Mouse (Mus musculus) lung, embryonic 14.5 days (tissue): ENCODE measurements around the gene Gper1. TPM values are rescaled to one million over a fixed set of nuclear protein-coding genes. Genes with fewer than 3 reads are reported as not detected.

Source experiments
- ATAC-seq: fragments of 200-750 bp; cut with Nextera tagmentation; 2 replicates; pipeline ENCODE4 v1.8.0; 2017; ENCODE audit warnings: mild to moderate bottlenecking, moderate TSS enrichment, moderate library complexity; ENCODE audit not compliant: insufficient read depth
- DNase-seq: peaks from one replicate; pipeline ENCODE4 v3.0.0-alpha.2; 2015
- H3K27ac ChIP-seq: fragments of 300-500 bp; sonication (generic); 2 replicates; pipeline ENCODE4 v1.5.1; 2014; ENCODE audit warnings: low read depth, mild to moderate bottlenecking, moderate library complexity
- H3K27me3 ChIP-seq: fragments of 300-500 bp; sonication (generic); 2 replicates; pipeline ENCODE4 v1.6.1; 2014; ENCODE audit warnings: low read length, control low read depth; ENCODE audit not compliant: insufficient read depth
- H3K36me3 ChIP-seq: fragments of 300-500 bp; sonication (generic); 2 replicates; pipeline ENCODE4 v1.6.1; 2014; ENCODE audit warnings: control low read depth; ENCODE audit not compliant: insufficient read depth
- H3K4me1 ChIP-seq: fragments of 300-500 bp; sonication (generic); 2 replicates; pipeline ENCODE4 v1.6.1; 2014; ENCODE audit warnings: antibody characterized with exemption, control low read depth; ENCODE audit not compliant: insufficient read depth
- H3K4me2 ChIP-seq: fragments of 300-500 bp; sonication (generic); 2 replicates; pipeline ENCODE4 v1.6.1; 2014; ENCODE audit warnings: mild to moderate bottlenecking
- H3K4me3 ChIP-seq: fragments of 300-500 bp; sonication (generic); 2 replicates; pipeline ENCODE4 v1.5.1; 2014; ENCODE audit warnings: low read depth, low read length
- H3K9ac ChIP-seq: fragments of 300-500 bp; sonication (generic); 2 replicates; pipeline ENCODE4 v1.6.1; 2014
- H3K9me3 ChIP-seq: fragments of 300-500 bp; sonication (generic); 2 replicates; pipeline ENCODE4 v1.6.1; 2016; ENCODE audit warnings: low read depth, low read length, control low read depth
- CTCF ChIP-seq: IDR thresholded peaks from 2 replicates; pipeline ENCODE4 v1.5.1; 2016; ENCODE audit warnings: antibody characterized with exemption, low read depth
- WGBS: fragments of 180-500 bp; shearing (Covaris S2); extraction: QIAGEN DNeasy Blood & Tissue Kit; methylation state at CpG from one replicate; pipeline ENCODE4 v1.1.7; 2014; 5-methylcytosine and 5-hydroxymethylcytosine counted together
- polyA plus RNA-seq: library from polyadenylated mRNA; unstranded; fragments of >200 nt; fragmentation: Nextera tagmentation; extraction: Ambion mirVana; gene quantifications from 2 replicates; pipeline ENCODE4 v1.2.1, GENCODE M21; 2014

Gper1 gene
- polyA plus RNA-seq, 1 experiment from 2014 or later, result 5.5 TPM

- 85% methylated on average over 9 of the region's 9 CpGs for WGBS
- Histone ChIP-seq H3K4me3 (no peak overlapping the region), H3K4me1 (peaks cover 9% of the 10 kb centered on the region; the same call in 1 of the 2 replicates), H3K27me3 (no peaks in the 10 kb centered on the region), H3K36me3 (0 out of 2 replicates have a peak, but pooled peaks cover 3% of the 10 kb centered on the region), H3K4me2 (no peak overlapping the region), H3K9me3 (no peaks in the 10 kb centered on the region), H3K27ac (no peak overlapping the region), H3K9ac (no peak overlapping the region)
- TF ChIP-seq CTCF, result no peak
- ATAC-seq (no peak), DNase-seq (no peak)
Observed at GRCm38 (mm10) chr5:139427001-139427400, 4.0 kb downstream of the Gper1 start.

- no peak for TF ChIP-seq CTCF
- Histone ChIP-seq H3K36me3 (0 out of 2 replicates have a peak, but pooled peaks cover 3% of the 10 kb centered on the region), H3K27ac (no peak overlapping the region), H3K4me1 (peaks cover 8% of the 10 kb centered on the region; the same call in 1 of the 2 replicates), H3K27me3 (no peaks in the 10 kb centered on the region), H3K9me3 (no peaks in the 10 kb centered on the region), H3K4me3 (no peak overlapping the region), H3K4me2 (no peak overlapping the region), H3K9ac (no peak overlapping the region)
- DNase-seq, result peak; percentile 78
- no peak for ATAC-seq
- 57% methylated on average over 9 of the region's 9 CpGs for WGBS
Observed at GRCm38 (mm10) chr5:139427989-139428388, 5.0 kb downstream of the Gper1 start.

DNA sequence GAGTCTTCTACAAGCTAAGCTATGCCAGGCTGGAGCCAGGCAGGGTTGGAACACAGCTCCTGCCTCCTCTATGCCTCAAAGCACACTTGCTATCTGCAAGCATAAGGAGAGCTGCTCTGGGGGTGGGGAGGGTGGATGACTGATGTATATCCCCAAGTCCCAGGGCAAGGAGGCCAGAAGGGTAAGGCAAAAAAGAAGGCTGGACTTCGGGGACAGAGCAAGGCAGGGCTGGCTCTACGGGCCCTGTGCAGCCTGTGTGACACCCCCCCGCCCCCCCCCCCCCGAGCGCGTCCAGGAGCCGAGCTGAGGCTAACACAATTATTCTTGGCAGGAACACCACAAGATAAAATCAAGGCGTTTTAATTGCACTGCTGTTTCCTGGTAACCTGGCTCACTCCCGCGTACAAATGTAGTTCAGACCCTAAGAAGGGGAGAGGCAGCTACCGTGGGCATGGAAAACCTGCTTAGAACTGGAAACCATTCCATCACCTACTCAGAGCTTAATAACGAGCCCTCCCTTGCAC is 6.9 kb downstream of the Gper1 start:
- ATAC-seq, result no peak
- no peak for TF ChIP-seq CTCF
- Histone ChIP-seq H3K4me3 (no peak overlapping the region), H3K27me3 (no peaks in the 10 kb centered on the region), H3K27ac (no peak overlapping the region), H3K4me2 (no peak overlapping the region), H3K9me3 (no peaks in the 10 kb centered on the region), H3K4me1 (0 out of 2 replicates have a peak, but pooled peaks cover 4% of the 10 kb centered on the region), H3K36me3 (0 out of 2 replicates have a peak, but pooled peaks cover 3% of the 10 kb centered on the region), H3K9ac (no peak overlapping the region)
- no peak for DNase-seq
- 38% methylated on average over 12 of the region's 12 CpGs for WGBS

- no peak for TF ChIP-seq CTCF
- no peak for DNase-seq
- Histone ChIP-seq H3K27ac (no peak overlapping the region), H3K9ac (no peak overlapping the region), H3K27me3 (no peaks in the 10 kb centered on the region), H3K4me3 (no peak overlapping the region), H3K36me3 (no peaks in the 10 kb centered on the region), H3K4me1 (0 out of 2 replicates have a peak, but pooled peaks cover 4% of the 10 kb centered on the region), H3K9me3 (no peaks in the 10 kb centered on the region), H3K4me2 (no peak overlapping the region)
- whole genome bisulfite sequencing, result 84% methylated on average over 6 of the region's 6 CpGs
- no peak for ATAC-seq
Observed at GRCm38 (mm10) chr5:139432333-139432732, 9.4 kb downstream of the Gper1 start.

GRCm38 (mm10) chr5:139432747-139433508 is 10.0 kb downstream of the Gper1 start:
- ATAC-seq, result no peak
- 76% methylated on average over 7 of the region's 7 CpGs for WGBS
- no peak overlapping the region for H3K4me2 ChIP-seq
- no peaks in the 10 kb centered on the region for H3K36me3 ChIP-seq
- no peak for DNase-seq
- no peaks in the 10 kb centered on the region for H3K27me3 ChIP-seq
- no peaks in the 10 kb centered on the region for H3K9me3 ChIP-seq
- no peak for TF ChIP-seq CTCF
- no peak overlapping the region for H3K9ac ChIP-seq
- H3K4me3 ChIP-seq, result no peak overlapping the region
- 0 out of 2 replicates have a peak, but pooled peaks cover 3% of the 10 kb centered on the region for H3K4me1 ChIP-seq
- H3K27ac ChIP-seq, result no peak overlapping the region

DNA sequence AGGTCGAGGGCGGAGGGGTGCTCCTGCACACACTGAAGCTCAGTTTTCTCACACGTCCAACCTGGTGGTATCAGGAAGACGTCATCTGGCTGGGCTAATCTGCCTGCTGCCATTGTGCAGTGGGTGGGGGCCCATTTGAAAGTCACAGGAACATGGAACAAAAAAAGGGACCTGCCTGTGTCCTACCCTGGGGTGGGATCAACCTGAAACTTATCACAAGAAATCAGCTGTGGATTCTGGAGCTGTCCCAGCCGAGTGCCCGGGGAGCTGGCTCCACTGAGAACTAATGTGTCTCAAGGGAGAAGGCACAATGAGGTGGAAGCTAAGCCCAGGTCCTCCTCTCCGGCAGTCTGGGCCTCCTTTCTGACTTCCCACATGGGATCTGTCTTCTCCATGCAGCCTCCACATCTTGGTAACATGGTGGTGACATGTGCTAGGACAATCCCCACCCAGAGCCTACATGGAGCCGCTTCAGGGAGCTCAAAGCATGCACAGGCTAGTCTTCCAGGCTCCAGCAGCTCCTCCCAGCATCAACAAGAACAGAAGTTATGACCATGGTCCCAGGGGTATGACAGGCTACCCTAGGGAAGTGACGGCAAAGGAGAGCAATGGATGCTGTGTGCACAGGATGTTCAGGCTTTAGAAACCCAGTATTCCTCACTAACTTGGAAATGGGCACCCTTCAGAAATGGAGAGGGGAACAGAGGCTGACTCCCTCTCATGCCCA is 11.1 kb downstream of the Gper1 start:
- no peak overlapping the region for H3K4me3 ChIP-seq
- H3K9me3 ChIP-seq, result no peaks in the 10 kb centered on the region
- TF ChIP-seq CTCF, result no peak
- no peak for DNase-seq
- H3K27me3 ChIP-seq, result no peaks in the 10 kb centered on the region
- H3K36me3 ChIP-seq, result no peaks in the 10 kb centered on the region
- WGBS, result 76% methylated on average over 9 of the region's 9 CpGs
- no peaks in the 10 kb centered on the region for H3K4me1 ChIP-seq
- H3K4me2 ChIP-seq, result no peak overlapping the region
- no peak overlapping the region for H3K9ac ChIP-seq
- ATAC-seq, result no peak
- H3K27ac ChIP-seq, result no peak overlapping the region

GRCm38 (mm10) chr5:139434940-139435339 is 12.0 kb downstream of the Gper1 start:
- no peak overlapping the region for H3K4me2 ChIP-seq
- WGBS, result 36% methylated on average over 8 of the region's 8 CpGs
- ATAC-seq (no peak; the same call in 1 of the 2 replicates), DNase-seq (peak; percentile 27)
- no peak overlapping the region for H3K9ac ChIP-seq
- no peaks in the 10 kb centered on the region for H3K36me3 ChIP-seq
- no peaks in the 10 kb centered on the region for H3K9me3 ChIP-seq
- H3K4me1 ChIP-seq, result no peaks in the 10 kb centered on the region
- no peak for TF ChIP-seq CTCF
- H3K27me3 ChIP-seq, result no peaks in the 10 kb centered on the region
- H3K4me3 ChIP-seq, result no peak overlapping the region
- no peak overlapping the region for H3K27ac ChIP-seq
